Mouse (Mus musculus) limb, embryonic 13.5 days (tissue): ENCODE measurements around the gene Alox5. TPM values are rescaled to one million over a fixed set of nuclear protein-coding genes. Genes with fewer than 3 reads are reported as not detected.

Experiments
- ATAC-seq: fragments of 200-750 bp; cut with Nextera tagmentation; 2 replicates; pipeline ENCODE4 v1.8.0; 2017; ENCODE audit warnings: low read depth, moderate number of reproducible peaks, moderate TSS enrichment; ENCODE audit not compliant: low FRiP score
- H3K27ac ChIP-seq: fragments of 300-500 bp; sonication (generic); 2 replicates; pipeline ENCODE4 v1.5.1; 2015; ENCODE audit warnings: inconsistent platforms, mild to moderate bottlenecking, moderate library complexity
- H3K27me3 ChIP-seq: fragments of 300-500 bp; sonication (generic); 2 replicates; pipeline ENCODE4 v1.6.1; 2015; ENCODE audit warnings: mild to moderate bottlenecking, inconsistent platforms
- H3K36me3 ChIP-seq: fragments of 300-500 bp; sonication (generic); 2 replicates; pipeline ENCODE4 v1.6.1; 2015; ENCODE audit warnings: inconsistent platforms, mild to moderate bottlenecking, moderate library complexity
- H3K4me1 ChIP-seq: fragments of 300-500 bp; sonication (generic); 2 replicates; pipeline ENCODE4 v1.6.1; 2015; ENCODE audit warnings: inconsistent platforms
- H3K4me2 ChIP-seq: fragments of 300-500 bp; sonication (generic); replicated peaks from 2 replicates; pipeline ENCODE4 v1.6.1; 2015; ENCODE audit warnings: inconsistent platforms, mild to moderate bottlenecking, moderate library complexity
- H3K4me3 ChIP-seq: fragments of 300-500 bp; sonication (generic); 2 replicates; pipeline ENCODE4 v1.5.1; 2015; ENCODE audit warnings: moderate library complexity, mild to moderate bottlenecking, inconsistent platforms
- H3K9ac ChIP-seq: fragments of 300-500 bp; sonication (generic); 2 replicates; pipeline ENCODE4 v1.6.1; 2015; ENCODE audit warnings: mild to moderate bottlenecking, inconsistent platforms
- H3K9me3 ChIP-seq: fragments of 300-500 bp; sonication (generic); 2 replicates; pipeline ENCODE4 v1.6.1; 2016; ENCODE audit warnings: inconsistent platforms
- WGBS: fragments of 180-500 bp; shearing (Covaris S2); methylation state at CpG from one replicate; pipeline ENCODE4 v1.1.7; 2015; 5-methylcytosine and 5-hydroxymethylcytosine counted together
- polyA plus RNA-seq: library from polyadenylated mRNA; unstranded; fragments of >200 nt; fragmentation: Nextera tagmentation; extraction: Ambion mirVana; gene quantifications from 2 replicates; pipeline ENCODE4 v1.2.1, GENCODE M21; 2015

Gene Alox5
- polyA plus RNA-seq, 1 experiment from 2014 or later: 1.7 TPM

GRCm38 (mm10) chr6:116415126-116415676 is 45.8 kb downstream of the Alox5 start:
- Histone ChIP-seq H3K36me3 (peaks cover 7% of the 10 kb centered on the region), H3K9me3 (no peaks in the 10 kb centered on the region), H3K4me3 (no peak overlapping the region), H3K27me3 (no peaks in the 10 kb centered on the region), H3K27ac (no peak overlapping the region), H3K9ac (no peak overlapping the region), H3K4me1 (no peaks in the 10 kb centered on the region), H3K4me2 (no peak overlapping the region)
- no peak for ATAC-seq
- WGBS: 86% methylated on average over 12 of the region's 12 CpGs

GRCm38 (mm10) chr6:116412546-116413325 is 48.2 kb downstream of the Alox5 start:
- Histone ChIP-seq H3K4me1 (no peaks in the 10 kb centered on the region), H3K9me3 (no peaks in the 10 kb centered on the region), H3K9ac (no peak overlapping the region), H3K36me3 (peaks cover 15% of the 10 kb centered on the region), H3K4me2 (no peak overlapping the region), H3K27me3 (no peaks in the 10 kb centered on the region), H3K27ac (no peak overlapping the region), H3K4me3 (no peak overlapping the region)
- ATAC-seq: no peak
- WGBS: 95% methylated on average over 14 of the region's 14 CpGs

GRCm38 (mm10) chr6:116411716-116412115 is 49.3 kb downstream of the Alox5 start:
- Histone ChIP-seq H3K27me3 (no peaks in the 10 kb centered on the region), H3K36me3 (peaks cover 15% of the 10 kb centered on the region), H3K9ac (no peak overlapping the region), H3K4me1 (no peaks in the 10 kb centered on the region), H3K4me3 (no peak overlapping the region), H3K9me3 (no peaks in the 10 kb centered on the region), H3K27ac (no peak overlapping the region), H3K4me2 (no peak overlapping the region)
- no peak for ATAC-seq
- WGBS: 74% methylated on average over 3 of the region's 3 CpGs

GRCm38 (mm10) chr6:116410436-116410835 is 50.5 kb downstream of the Alox5 start:
- peaks cover 15% of the 10 kb centered on the region for H3K36me3 ChIP-seq
- no peaks in the 10 kb centered on the region for H3K27me3 ChIP-seq
- no peaks in the 10 kb centered on the region for H3K4me1 ChIP-seq
- WGBS: 96% methylated on average over 10 of the region's 10 CpGs
- no peak overlapping the region for H3K4me3 ChIP-seq
- H3K9me3 ChIP-seq: no peaks in the 10 kb centered on the region
- no peak overlapping the region for H3K4me2 ChIP-seq
- H3K27ac ChIP-seq: no peak overlapping the region
- H3K9ac ChIP-seq: no peak overlapping the region
- no peak for ATAC-seq

- Histone ChIP-seq H3K4me3 (no peak overlapping the region), H3K9ac (no peak overlapping the region; the same call in 1 of the 2 replicates), H3K36me3 (peaks cover 21% of the 10 kb centered on the region), H3K27me3 (no peaks in the 10 kb centered on the region), H3K4me2 (no peak overlapping the region), H3K9me3 (no peaks in the 10 kb centered on the region), H3K4me1 (no peaks in the 10 kb centered on the region), H3K27ac (no peak overlapping the region)
- WGBS: 74% methylated on average over 6 of the region's 6 CpGs
- no peak for ATAC-seq
Observed at GRCm38 (mm10) chr6:116407956-116408657, 52.9 kb downstream of the Alox5 start.

- Histone ChIP-seq H3K9me3 (no peaks in the 10 kb centered on the region), H3K4me1 (no peaks in the 10 kb centered on the region), H3K9ac (no peak overlapping the region), H3K36me3 (peaks cover 18% of the 10 kb centered on the region), H3K4me3 (no peak overlapping the region), H3K4me2 (no peak overlapping the region), H3K27ac (no peak overlapping the region), H3K27me3 (no peaks in the 10 kb centered on the region)
- 92% methylated on average over 4 of the region's 4 CpGs for WGBS
- ATAC-seq: no peak
Observed at GRCm38 (mm10) chr6:116407216-116407615, 53.8 kb downstream of the Alox5 start.

- Histone ChIP-seq H3K4me3 (no peak overlapping the region), H3K27me3 (no peaks in the 10 kb centered on the region), H3K36me3 (peaks cover 23% of the 10 kb centered on the region), H3K9ac (no peak overlapping the region), H3K4me1 (no peaks in the 10 kb centered on the region), H3K9me3 (no peaks in the 10 kb centered on the region), H3K27ac (no peak overlapping the region), H3K4me2 (no peak overlapping the region)
- no peak for ATAC-seq
- 55% methylated on average over 5 of the region's 5 CpGs for WGBS
Observed at GRCm38 (mm10) chr6:116406680-116407079, 54.3 kb downstream of the Alox5 start.

GRCm38 (mm10) chr6:116406152-116406551 is 54.8 kb downstream of the Alox5 start:
- no peak for ATAC-seq
- H3K9ac ChIP-seq: no peak overlapping the region
- H3K9me3 ChIP-seq: no peaks in the 10 kb centered on the region
- no peak overlapping the region for H3K4me3 ChIP-seq
- peaks cover 24% of the 10 kb centered on the region for H3K36me3 ChIP-seq
- no peak overlapping the region for H3K4me2 ChIP-seq
- H3K4me1 ChIP-seq: no peaks in the 10 kb centered on the region
- no peak overlapping the region for H3K27ac ChIP-seq
- H3K27me3 ChIP-seq: no peaks in the 10 kb centered on the region
- 69% methylated on average over 2 of the region's 2 CpGs for WGBS

- Histone ChIP-seq H3K9ac (no peak overlapping the region), H3K9me3 (no peaks in the 10 kb centered on the region), H3K4me3 (no peak overlapping the region), H3K36me3 (peaks cover 24% of the 10 kb centered on the region), H3K4me2 (no peak overlapping the region), H3K27me3 (no peaks in the 10 kb centered on the region), H3K4me1 (no peaks in the 10 kb centered on the region), H3K27ac (no peak overlapping the region)
- 86% methylated on average over 5 of the region's 5 CpGs for WGBS
- ATAC-seq: no peak
Observed at GRCm38 (mm10) chr6:116405715-116406114, 55.3 kb downstream of the Alox5 start.

- H3K9me3 ChIP-seq: no peaks in the 10 kb centered on the region
- H3K27me3 ChIP-seq: no peaks in the 10 kb centered on the region
- H3K4me1 ChIP-seq: no peaks in the 10 kb centered on the region
- no peak overlapping the region for H3K9ac ChIP-seq
- peak; percentile 51; the same call in 1 of the 2 replicates for ATAC-seq
- no peak overlapping the region for H3K4me3 ChIP-seq
- H3K27ac ChIP-seq: no peak overlapping the region
- no peak overlapping the region for H3K4me2 ChIP-seq
- peaks cover 20% of the 10 kb centered on the region for H3K36me3 ChIP-seq
- WGBS: 88% methylated on average over 9 of the region's 9 CpGs
Observed at GRCm38 (mm10) chr6:116405243-116405642, 55.7 kb downstream of the Alox5 start.

- H3K9me3 ChIP-seq: no peaks in the 10 kb centered on the region
- H3K27ac ChIP-seq: no peak overlapping the region
- WGBS: 92% methylated on average over 3 of the region's 3 CpGs
- H3K4me3 ChIP-seq: no peak overlapping the region
- no peak overlapping the region for H3K4me2 ChIP-seq
- H3K9ac ChIP-seq: no peak overlapping the region
- ATAC-seq: no peak
- peaks cover 12% of the 10 kb centered on the region for H3K36me3 ChIP-seq
- H3K4me1 ChIP-seq: no peaks in the 10 kb centered on the region
- H3K27me3 ChIP-seq: no peaks in the 10 kb centered on the region
Observed at GRCm38 (mm10) chr6:116402426-116402825, 58.6 kb downstream of the Alox5 start.

- H3K4me2 ChIP-seq: no peak overlapping the region
- H3K4me3 ChIP-seq: no peak overlapping the region
- H3K9me3 ChIP-seq: no peaks in the 10 kb centered on the region
- ATAC-seq: no peak
- H3K27me3 ChIP-seq: no peaks in the 10 kb centered on the region
- no peak overlapping the region for H3K9ac ChIP-seq
- H3K4me1 ChIP-seq: no peaks in the 10 kb centered on the region
- H3K27ac ChIP-seq: no peak overlapping the region
- WGBS: 92% methylated on average over 12 of the region's 12 CpGs
- peaks cover 12% of the 10 kb centered on the region for H3K36me3 ChIP-seq
Observed at GRCm38 (mm10) chr6:116401746-116402423, 59.1 kb downstream of the Alox5 start.
